Mouse (Mus musculus) ES-E14 (cell line): ENCODE data around the gene Kcnh8.

Experiments used
- CHD2 ChIP-seq: IDR thresholded peaks from 2 replicates; pipeline ENCODE4 v1.6.1; 2014; ENCODE audit warnings: mild to moderate bottlenecking, low read depth, low read length, inconsistent platforms
- HCFC1 ChIP-seq: IDR thresholded peaks from 2 replicates; pipeline ENCODE4 v1.6.1; 2012; ENCODE audit warnings: low read length, inconsistent platforms, borderline replicate concordance; ENCODE audit not compliant: insufficient read depth
- MAFK ChIP-seq: IDR thresholded peaks from 2 replicates; pipeline ENCODE4 v1.6.1; 2014; ENCODE audit warnings: mild to moderate bottlenecking, low read depth, low read length, inconsistent platforms; ENCODE audit not compliant: insufficient read depth
- ZC3H11A ChIP-seq: IDR thresholded peaks from 2 replicates; pipeline ENCODE4 v1.6.1; 2012; ENCODE audit warnings: low read depth, mild to moderate bottlenecking, inconsistent platforms, low read length, borderline replicate concordance
- ZNF384 ChIP-seq: IDR thresholded peaks from 2 replicates; pipeline ENCODE4 v1.6.1; 2012; ENCODE audit warnings: low read depth, low read length, inconsistent platforms

- TF ChIP-seq CHD2 (no peak), ZNF384 (no peak), HCFC1 (no peak), MAFK (no peak), ZC3H11A (0 out of 2 replicates have a peak, but pooled peaks have one; percentile 24)
Measured at GRCm38 (mm10) chr17:52565467-52566155, 36.9 kb upstream of the Kcnh8 start.
